Mouse (Mus musculus) brain, embryonic 14.5 days (tissue): ENCODE results near the gene Kcnq1.

Source experiments
- CTCF ChIP-seq: fragments of 200-500 bp; IDR thresholded peaks from 2 replicates; pipeline ENCODE4 v1.5.1; 2012; ENCODE audit warnings: inconsistent platforms, mild to moderate bottlenecking, moderate library complexity, borderline replicate concordance; ENCODE audit not compliant: insufficient read depth, insufficient read length; ENCODE audit errors: extremely low read depth
- POLR2A ChIP-seq: fragments of 200-500 bp; IDR thresholded peaks from 2 replicates; pipeline ENCODE4 v1.6.1; 2012; ENCODE audit warnings: mild to moderate bottlenecking, inconsistent platforms, borderline replicate concordance; ENCODE audit not compliant: poor library complexity, insufficient read depth, insufficient read length, severe bottlenecking; ENCODE audit errors: extremely low read depth

GRCm38 (mm10) chr7:143197951-143198440, 91.8 kb downstream of the Kcnq1 start:
- TF ChIP-seq POLR2A = no peak
- TF ChIP-seq CTCF = no peak
